Mouse (Mus musculus) embryo, embryonic 11.5 days (tissue): Measurements from ENCODE around the gene Pphln1.
"Not testable (repeated sequence)": the region's sequence is repeated elsewhere in the genome, so short reads cannot be mapped to it uniquely, and the experiment has no call there.

Source experiments
- DNase-seq: peaks from one replicate; pipeline ENCODE4 v3.0.0-alpha.2; 2012; ENCODE audit warnings: low read depth, low spot score

Pphln1 gene

GRCm38 (mm10) chr15:93397826-93398698, at the start of gene Pphln1, which contains the start of gene Zcrb1:
TSS of gene Pphln1 (plus strand) at chr15:93398350.
TSS of gene Zcrb1 (minus strand) at chr15:93398334.
- DNase-seq, result peak; percentile 82

- no peak for DNase-seq
Observed at GRCm38 (mm10) chr15:93358346-93359095, 39.6 kb upstream of the Pphln1 start.

DNA sequence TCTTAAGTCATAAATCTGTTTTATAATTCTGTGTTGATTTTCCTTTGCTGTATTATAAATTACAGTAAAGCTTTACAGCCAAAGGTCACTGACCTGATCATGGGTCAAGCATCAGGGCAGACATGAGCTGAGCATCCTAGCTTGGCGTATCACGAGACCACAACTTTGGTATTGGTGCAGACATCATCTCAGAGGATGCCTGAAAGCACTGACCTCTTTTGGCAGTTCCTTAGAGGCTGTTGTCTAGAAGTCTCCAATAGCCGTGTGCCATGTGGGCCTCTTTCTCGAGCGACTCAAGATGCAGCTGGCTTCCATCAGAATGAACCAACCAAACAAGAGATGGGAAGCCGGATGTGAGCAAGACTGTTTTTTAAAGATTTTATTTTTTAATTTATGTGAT, 32.6 kb upstream of the Pphln1 start:
- no peak for DNase-seq

DNA sequence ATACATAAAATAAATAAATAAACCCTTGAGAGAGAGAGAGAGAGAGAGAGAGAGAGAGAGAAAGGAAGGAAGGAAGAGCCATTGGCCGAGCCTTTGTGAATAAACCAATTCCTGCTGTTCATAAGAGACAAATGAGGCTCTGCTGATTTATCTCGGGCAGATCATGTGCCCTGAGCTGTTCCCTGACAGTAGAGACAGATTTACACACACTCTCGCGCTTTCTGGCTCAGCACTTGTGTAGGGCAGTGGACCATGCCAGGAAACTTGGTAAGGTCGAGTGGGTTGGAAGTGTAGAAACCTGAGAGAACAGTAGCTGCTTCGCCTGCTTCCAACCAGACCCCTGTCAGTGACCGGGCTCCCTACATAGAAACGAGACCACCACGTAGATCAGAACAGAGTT, 29.6 kb upstream of the Pphln1 start:
- no peak for DNase-seq

DNA sequence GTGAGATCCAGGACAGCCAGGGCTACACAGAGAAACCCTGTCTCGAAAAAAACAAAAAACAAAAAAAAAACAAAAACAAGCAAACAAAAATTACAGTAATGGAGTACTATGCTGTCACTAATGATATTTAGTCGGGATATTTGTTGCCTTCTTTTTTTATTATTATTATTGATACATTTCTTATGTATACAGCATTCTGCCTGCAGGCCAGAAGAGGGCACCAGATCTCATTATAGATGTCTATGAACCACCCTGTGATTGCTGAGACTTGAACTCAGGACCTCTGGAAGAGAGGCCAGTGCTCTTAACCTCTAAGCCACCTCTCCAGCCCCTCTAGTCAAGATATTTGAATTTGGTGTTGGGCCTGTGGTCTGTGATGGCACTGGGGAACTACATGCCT, 26.3 kb upstream of the Pphln1 start:
- DNase-seq, result no peak

- DNase-seq, result not testable (repeated sequence)
Observed at GRCm38 (mm10) chr15:93372525-93373119, 25.5 kb upstream of the Pphln1 start.

DNA sequence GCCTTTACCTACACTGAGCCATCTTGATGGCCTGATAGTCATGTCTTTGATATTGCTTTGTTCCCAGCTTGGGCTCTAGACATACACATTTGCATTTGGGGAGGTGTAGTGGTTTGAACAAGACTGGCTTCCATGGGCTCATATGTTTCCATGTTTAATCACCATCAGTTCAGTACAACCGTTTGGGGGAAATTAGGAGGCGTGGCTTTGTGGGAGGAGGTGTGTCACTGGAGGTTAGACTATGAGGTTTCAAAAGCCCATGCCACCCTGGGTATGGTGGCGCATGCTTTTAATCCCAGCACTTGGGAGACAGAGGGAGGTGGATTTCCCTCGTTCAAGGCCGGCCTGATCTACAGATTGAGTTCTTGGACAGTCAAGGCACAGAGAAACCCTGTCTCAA, 22.5 kb upstream of the Pphln1 start:
- no peak for DNase-seq

- no peak for DNase-seq
Observed at GRCm38 (mm10) chr15:93379177-93379576, 19.0 kb upstream of the Pphln1 start.

- no peak for DNase-seq
Observed at GRCm38 (mm10) chr15:93381337-93381736, 16.8 kb upstream of the Pphln1 start.

DNA sequence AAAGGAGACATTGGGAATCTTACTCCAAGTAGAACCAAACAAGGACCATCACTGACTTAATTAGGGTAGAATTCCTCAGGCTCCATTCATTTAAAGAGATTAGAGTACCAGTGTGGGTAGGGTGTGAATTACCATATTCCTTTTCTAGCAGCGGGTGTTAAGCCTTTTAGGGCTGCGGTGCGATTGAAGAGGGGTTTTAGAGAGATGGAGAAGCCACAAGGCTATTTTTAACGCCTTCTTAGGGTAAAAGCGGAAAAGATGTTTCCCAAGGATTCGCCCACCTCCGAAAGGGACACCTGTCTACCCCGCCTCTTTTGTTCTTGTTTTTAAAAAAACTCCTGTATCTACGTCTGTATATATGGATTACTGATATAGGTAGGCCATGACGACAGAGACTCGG, 881 bp upstream of the Pphln1 start:
- DNase-seq, result no peak

DNA sequence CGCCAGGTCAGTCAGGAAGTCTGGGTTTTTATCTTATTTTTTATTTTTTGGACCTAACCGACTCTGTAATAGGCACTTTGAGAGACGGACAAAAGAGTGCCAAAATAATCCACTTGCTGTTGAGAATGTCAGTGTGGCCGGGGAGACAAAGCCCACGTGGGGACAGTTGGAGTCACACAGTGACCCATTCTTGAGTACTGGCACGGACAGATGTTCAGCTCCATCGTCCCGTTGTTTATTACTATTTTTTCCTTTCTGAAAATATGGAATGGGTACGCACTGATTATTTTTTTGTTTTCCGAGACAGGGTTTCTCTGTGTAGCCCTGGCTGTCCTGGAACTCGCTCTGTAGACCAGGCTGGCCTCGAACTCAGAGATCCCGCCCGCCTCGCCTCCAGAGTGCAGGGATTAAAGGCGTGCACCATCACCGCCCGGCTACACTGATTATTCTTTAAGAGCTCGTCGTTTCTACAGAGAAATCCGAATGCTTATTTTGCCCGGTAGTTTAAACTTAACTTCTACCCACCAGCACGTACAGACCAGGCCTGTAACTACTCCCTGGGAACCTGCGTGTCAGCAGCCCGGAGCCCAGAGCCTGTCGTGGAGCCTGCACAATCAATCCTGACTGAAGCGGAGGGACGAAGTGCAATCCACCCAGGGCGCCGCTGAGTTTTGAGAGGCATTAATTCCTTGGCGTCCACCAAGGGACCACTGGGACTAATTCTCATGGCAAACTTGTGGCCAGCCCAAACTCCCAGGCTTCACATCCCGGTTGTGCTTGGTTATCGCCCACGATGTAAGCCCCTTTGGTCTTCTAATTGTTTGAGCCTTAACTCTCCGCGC, 770 bp downstream of the Pphln1 start:
- no peak for DNase-seq

GRCm38 (mm10) chr15:93401446-93401845, 3.3 kb downstream of the Pphln1 start:
- DNase-seq, result no peak

GRCm38 (mm10) chr15:93402730-93403129, 4.6 kb downstream of the Pphln1 start:
- DNase-seq, result no peak

GRCm38 (mm10) chr15:93404849-93405248, 6.7 kb downstream of the Pphln1 start:
- no peak for DNase-seq

- DNase-seq, result no peak
Observed at GRCm38 (mm10) chr15:93405446-93405986, 7.4 kb downstream of the Pphln1 start.

DNA sequence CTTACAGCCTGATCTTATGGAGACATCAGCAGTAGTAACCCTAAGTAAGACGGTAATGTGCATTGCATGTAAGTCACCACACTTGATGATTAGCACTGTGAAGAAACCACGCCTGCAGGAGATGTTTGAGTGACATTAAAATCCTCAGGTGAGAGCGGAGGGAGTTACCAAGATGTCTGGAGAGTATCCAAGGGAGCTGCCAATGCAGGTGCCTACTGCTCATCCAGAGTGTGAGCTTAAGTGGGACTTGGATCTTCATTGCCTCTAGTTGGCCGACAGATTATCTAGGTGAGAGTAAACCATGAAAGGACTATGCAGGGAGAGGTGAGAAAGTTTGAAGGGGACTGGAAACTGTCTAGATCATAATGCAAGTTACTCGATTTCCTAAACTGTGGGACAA, 8.3 kb downstream of the Pphln1 start:
- DNase-seq, result no peak

DNA sequence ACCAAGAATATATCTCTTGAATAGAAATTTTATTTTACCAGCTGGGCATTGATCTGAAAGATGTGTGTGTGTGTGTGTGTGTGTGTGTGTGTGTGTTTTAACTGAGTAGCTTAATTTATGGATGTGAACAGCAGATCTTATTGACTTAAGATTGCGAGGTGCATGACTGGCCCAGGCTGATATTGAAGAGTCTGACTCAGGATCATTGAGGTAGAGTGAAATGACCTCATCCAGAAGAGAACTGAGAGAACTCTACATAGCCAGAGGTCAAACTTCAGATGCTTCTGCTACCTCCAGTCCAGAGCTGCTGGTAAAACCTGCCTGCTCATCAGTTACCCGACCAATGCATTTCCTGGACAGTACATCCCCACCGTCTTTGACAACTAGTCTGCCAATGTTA, 14.3 kb downstream of the Pphln1 start:
- DNase-seq, result no peak

DNA sequence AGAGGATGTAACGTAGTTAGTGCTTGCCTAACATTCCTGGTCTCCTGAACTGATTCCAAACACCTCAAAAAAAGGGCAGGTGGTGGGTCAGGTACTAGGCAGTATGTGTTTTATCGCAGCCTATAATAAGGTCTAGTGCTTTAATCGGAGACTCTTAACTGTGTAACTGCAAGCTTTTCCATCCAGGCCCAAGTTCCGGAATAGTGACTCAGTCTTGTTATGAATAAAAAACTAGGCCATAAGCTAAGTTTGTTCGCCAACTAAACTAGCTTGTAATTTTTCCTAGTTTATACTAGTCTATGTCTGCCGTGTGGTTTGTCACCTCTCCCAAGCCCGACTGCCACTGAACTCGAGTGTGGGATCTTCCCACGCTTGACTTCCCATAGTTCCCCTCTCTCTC, 16.3 kb downstream of the Pphln1 start:
- no peak for DNase-seq

DNA sequence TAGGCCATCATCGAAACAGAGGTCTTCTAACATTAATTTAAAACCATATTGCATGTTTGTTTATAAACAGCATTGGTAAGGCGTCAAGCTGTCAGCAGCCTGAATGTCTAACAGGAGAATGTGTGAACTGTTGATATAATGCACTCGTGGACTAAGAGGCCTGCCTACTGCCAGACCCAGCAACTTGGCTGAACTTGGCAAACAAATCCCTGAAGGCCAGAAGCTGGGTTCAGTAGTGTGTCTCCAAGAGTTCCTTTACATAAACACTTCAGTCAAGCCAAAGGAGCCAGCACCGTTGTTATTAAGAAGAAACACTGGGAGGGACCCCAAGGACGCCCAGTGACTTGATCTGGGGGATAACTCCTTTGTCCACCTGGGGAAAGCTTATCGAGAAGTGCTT, 18.1 kb downstream of the Pphln1 start:
- DNase-seq, result no peak

DNA sequence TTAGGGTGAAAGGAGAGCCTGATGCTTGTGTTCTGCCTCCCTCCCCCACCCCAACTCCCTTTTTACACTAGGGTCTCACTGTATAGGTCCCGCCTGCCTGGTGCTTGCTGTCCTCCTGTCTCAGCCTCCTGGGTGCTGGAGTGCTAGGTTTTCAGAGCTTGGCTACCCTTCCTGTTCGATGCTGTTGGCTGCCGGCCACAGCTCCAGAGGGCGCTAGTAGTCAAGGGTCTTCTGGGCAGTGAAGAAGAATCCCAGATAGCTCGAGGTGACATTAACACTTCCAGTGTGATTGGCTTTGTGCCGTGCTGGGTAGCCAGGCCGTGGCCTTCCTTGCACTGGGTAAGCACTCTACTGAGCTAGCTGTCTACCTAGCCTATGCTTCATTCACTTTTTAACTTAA, 22.4 kb downstream of the Pphln1 start:
- DNase-seq, result no peak

DNA sequence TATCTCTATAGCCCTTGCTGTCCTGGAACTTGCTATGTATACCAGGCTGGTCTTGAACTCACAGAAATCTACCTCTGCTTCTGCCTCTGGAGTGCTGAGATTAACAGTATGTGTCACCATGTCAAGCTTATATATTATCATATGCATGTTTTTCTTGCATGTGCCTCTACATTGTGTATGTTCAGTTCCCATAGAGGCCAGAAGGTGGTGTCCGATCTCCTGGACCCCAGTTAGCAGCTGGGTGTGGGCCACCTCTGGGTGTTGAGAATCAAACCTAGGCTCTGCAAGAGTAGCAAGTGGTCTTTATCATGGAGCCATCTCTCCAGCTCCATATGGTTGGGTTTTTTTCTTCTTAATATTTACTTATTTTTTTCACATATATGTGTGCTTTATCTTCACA, 24.4 kb downstream of the Pphln1 start:
- no peak for DNase-seq
